Mouse (Mus musculus) midbrain, embryonic 13.5 days (tissue): ENCODE data around the gene Mrps7. TPM values are rescaled to one million over a fixed set of nuclear protein-coding genes. Genes with fewer than 3 reads are reported as not detected.
"Not testable (repeated sequence)": the region's sequence is repeated elsewhere in the genome, so short reads cannot be mapped to it uniquely, and the experiment has no call there.

Experiments used
- ATAC-seq: fragments of 200-750 bp; cut with Nextera tagmentation; 2 replicates; pipeline ENCODE4 v1.8.0; 2017; ENCODE audit warnings: mild to moderate bottlenecking, moderate TSS enrichment, moderate library complexity
- H3K27ac ChIP-seq: fragments of 300-500 bp; sonication (generic); 2 replicates; pipeline ENCODE4 v1.5.1; 2015; ENCODE audit warnings: inconsistent platforms, mild to moderate bottlenecking, moderate library complexity
- H3K27me3 ChIP-seq: fragments of 300-500 bp; sonication (generic); 2 replicates; pipeline ENCODE4 v1.6.1; 2015; ENCODE audit warnings: mild to moderate bottlenecking, inconsistent platforms
- H3K36me3 ChIP-seq: fragments of 300-500 bp; sonication (generic); 2 replicates; pipeline ENCODE4 v1.6.1; 2015; ENCODE audit warnings: mild to moderate bottlenecking, inconsistent platforms
- H3K4me1 ChIP-seq: fragments of 300-500 bp; sonication (generic); replicated peaks from 2 replicates; pipeline ENCODE4 v1.6.1; 2015; ENCODE audit warnings: inconsistent platforms
- H3K4me2 ChIP-seq: fragments of 300-500 bp; sonication (generic); replicated peaks from 2 replicates; pipeline ENCODE4 v1.6.1; 2015; ENCODE audit warnings: moderate library complexity, mild to moderate bottlenecking, inconsistent platforms
- H3K4me3 ChIP-seq: fragments of 300-500 bp; sonication (generic); replicated peaks from 2 replicates; pipeline ENCODE4 v1.5.1; 2015; ENCODE audit warnings: mild to moderate bottlenecking, inconsistent platforms
- H3K9ac ChIP-seq: fragments of 300-500 bp; sonication (generic); replicated peaks from 2 replicates; pipeline ENCODE4 v1.6.1; 2015; ENCODE audit warnings: mild to moderate bottlenecking, inconsistent platforms
- H3K9me3 ChIP-seq: fragments of 300-500 bp; sonication (generic); 2 replicates; pipeline ENCODE4 v1.6.1; 2016; ENCODE audit warnings: mild to moderate bottlenecking, inconsistent platforms
- WGBS: fragments of 180-500 bp; shearing (Covaris S2); methylation state at CpG from one replicate; pipeline ENCODE4 v1.1.7; 2015; 5-methylcytosine and 5-hydroxymethylcytosine counted together
- polyA plus RNA-seq: library from polyadenylated mRNA; unstranded; fragments of >200 nt; fragmentation: Nextera tagmentation; extraction: Ambion mirVana; gene quantifications from 2 replicates; pipeline ENCODE4 v1.2.1, GENCODE M21; 2015

The Mrps7 gene
- polyA plus RNA-seq, 1 experiment from 2014 or later = 78.8 TPM

DNA sequence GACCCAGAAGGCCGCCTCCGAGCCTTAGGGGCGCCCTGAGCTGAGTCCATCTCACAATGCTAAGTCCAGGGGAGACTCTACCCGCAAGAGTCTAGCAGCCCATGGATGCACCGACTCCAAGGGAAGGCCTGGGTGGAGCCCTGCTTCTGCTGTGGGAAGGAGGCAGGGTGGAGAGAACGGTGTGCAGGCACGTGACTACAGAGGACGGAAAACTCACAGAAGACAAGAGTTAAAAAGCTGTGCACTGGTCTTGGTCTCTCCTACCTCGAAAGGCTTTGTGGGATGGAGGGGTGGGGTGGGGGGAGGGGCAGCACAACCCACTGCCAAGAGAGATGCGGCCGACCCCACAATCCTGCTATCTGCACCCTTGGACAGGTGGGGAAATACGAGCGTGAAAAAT is 40.6 kb downstream of the Mrps7 start:
- 96% methylated on average over 13 of the region's 13 CpGs for WGBS

DNA sequence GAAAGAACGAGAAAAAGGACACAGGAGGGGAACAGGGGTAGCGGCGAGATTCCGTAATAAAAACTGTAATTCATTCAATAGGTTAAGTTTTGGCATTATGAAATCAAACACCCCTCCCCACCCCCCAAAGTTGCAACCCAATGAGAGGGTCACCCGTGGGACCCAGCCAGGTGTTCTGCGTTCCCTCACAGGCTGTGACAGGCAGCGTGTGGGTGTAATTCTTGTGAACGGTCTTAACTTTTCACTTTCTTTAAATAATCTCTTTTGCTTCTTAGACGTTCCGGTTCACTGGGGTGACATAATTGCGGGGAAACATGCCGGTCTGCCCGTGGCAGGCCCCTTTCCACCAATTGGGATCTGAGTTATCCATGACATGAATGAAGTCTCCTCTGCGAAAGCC is 41.8 kb downstream of the Mrps7 start:
- not testable (repeated sequence) for H3K9ac ChIP-seq, H3K4me2 ChIP-seq, H3K4me1 ChIP-seq, H3K27ac ChIP-seq, H3K9me3 ChIP-seq, H3K27me3 ChIP-seq, ATAC-seq, H3K4me3 ChIP-seq
- H3K36me3 ChIP-seq = peaks cover 39% of the 10 kb centered on the region
- WGBS = 88% methylated on average over 14 of the region's 14 CpGs

More for the DNA sequence above, 40.6 kb downstream of the Mrps7 start:
- Histone ChIP-seq H3K9ac (no peak overlapping the region), H3K4me1 (no peaks in the 10 kb centered on the region), H3K27me3 (no peaks in the 10 kb centered on the region), H3K4me3 (no peak overlapping the region), H3K4me2 (no peak overlapping the region), H3K27ac (no peak overlapping the region; the same call in 1 of the 2 replicates), H3K9me3 (no peaks in the 10 kb centered on the region), H3K36me3 (peaks cover 32% of the 10 kb centered on the region)
- no peak for ATAC-seq

DNA sequence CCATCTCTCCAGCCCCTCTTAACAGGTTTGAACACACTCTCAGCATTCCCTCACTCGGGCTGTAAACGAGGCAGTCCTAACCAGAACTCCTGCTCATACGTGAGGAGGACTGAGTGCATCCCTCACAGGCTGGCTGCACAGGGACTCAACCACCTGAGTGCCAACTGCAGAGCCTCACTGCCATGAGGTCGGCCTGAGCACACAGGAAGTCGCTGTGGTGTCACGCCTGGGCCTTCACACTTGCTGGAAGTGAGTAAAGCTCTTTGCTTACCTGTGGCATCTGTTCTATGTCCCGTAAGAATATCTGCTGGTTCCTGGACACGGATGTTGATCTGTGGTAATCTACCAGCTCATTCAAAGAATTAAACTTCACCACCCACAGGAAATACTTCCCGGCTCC is 42.7 kb downstream of the Mrps7 start:
- H3K4me2 ChIP-seq = no peak overlapping the region
- ATAC-seq = no peak
- H3K27ac ChIP-seq = no peak overlapping the region
- H3K4me1 ChIP-seq = peaks cover 8% of the 10 kb centered on the region
- H3K4me3 ChIP-seq = no peak overlapping the region
- no peaks in the 10 kb centered on the region for H3K27me3 ChIP-seq
- peaks cover 39% of the 10 kb centered on the region for H3K36me3 ChIP-seq
- no peaks in the 10 kb centered on the region for H3K9me3 ChIP-seq
- WGBS = 94% methylated on average over 9 of the region's 9 CpGs
- H3K9ac ChIP-seq = no peak overlapping the region

DNA sequence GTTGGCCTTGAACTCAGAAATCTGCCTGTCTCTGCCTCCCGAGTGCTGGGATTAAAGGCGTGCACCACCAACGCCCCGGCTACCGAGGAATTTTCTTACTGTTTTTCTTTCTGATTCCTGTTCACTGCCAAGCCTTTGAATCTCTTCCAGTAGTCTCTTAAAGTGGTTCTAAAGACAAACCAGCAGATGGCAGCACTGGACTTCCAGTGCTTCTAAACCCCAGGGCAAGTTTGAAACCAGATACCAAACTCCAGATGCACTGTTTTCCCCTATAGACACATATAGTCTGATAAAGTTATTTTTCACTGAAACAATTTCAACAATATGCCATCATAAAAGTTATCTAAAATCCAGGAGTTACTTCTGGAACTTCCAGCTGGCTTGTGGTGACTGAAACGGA is 43.7 kb downstream of the Mrps7 start:
- H3K27ac ChIP-seq = no peak overlapping the region
- H3K9ac ChIP-seq = no peak overlapping the region
- ATAC-seq = no peak
- H3K27me3 ChIP-seq = no peaks in the 10 kb centered on the region
- H3K4me2 ChIP-seq = no peak overlapping the region
- peaks cover 8% of the 10 kb centered on the region for H3K4me1 ChIP-seq
- peaks cover 39% of the 10 kb centered on the region for H3K36me3 ChIP-seq
- WGBS = 63% methylated on average over 6 of the region's 6 CpGs
- H3K4me3 ChIP-seq = no peak overlapping the region
- no peaks in the 10 kb centered on the region for H3K9me3 ChIP-seq

DNA sequence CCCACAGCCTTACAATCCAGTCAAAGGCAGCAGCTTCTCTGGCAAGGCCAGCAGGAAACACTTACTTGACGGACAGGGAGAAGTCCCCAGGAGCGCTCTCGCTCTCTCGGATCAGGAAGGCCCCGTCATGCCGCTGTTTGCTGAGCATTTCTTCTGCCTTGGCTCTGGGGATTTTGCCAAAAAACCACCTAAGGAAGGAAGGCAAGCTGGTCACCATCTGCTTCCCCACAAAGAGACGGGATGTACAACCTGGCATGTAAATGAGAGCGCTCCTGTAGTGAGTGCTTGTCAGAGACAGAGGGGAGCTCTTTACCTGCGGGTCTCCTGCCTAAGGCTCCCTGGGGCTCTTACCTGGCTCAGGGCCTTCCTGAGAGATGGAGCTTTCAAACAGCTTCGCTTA is 46.0 kb downstream of the Mrps7 start:
- no peak overlapping the region for H3K9ac ChIP-seq
- H3K4me2 ChIP-seq = no peak overlapping the region
- H3K4me3 ChIP-seq = no peak overlapping the region
- no peaks in the 10 kb centered on the region for H3K9me3 ChIP-seq
- H3K27me3 ChIP-seq = no peaks in the 10 kb centered on the region
- 0 out of 2 replicates have a peak overlapping the region, but pooled peaks have one; percentile 40 for H3K27ac ChIP-seq
- peaks cover 8% of the 10 kb centered on the region for H3K4me1 ChIP-seq
- ATAC-seq = no peak
- peaks cover 50% of the 10 kb centered on the region for H3K36me3 ChIP-seq
- 60% methylated on average over 10 of the region's 10 CpGs for WGBS

DNA sequence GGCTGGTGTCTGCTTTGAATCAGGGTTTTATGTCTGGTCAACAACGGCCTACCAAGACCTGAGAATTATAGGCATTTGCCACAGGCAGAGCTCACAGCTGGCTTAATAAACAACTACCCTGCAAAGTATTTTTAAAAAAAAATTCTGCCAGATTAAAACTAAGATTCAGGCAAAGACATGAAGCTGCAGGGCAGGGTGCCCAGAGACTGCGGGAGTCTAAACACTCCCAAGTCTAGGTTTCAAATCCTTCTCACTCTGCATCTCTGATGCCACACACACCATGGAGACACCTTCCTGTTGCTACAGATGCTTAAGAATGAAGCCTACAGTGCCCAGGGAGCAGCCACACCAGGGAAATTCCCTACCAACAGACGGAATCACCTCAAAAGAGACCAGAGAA is 48.0 kb downstream of the Mrps7 start:
- H3K4me3 ChIP-seq = no peak overlapping the region
- no peaks in the 10 kb centered on the region for H3K9me3 ChIP-seq
- H3K27me3 ChIP-seq = no peaks in the 10 kb centered on the region
- H3K4me1 ChIP-seq = peaks cover 8% of the 10 kb centered on the region
- ATAC-seq = no peak
- WGBS = 94% methylated on average over 3 of the region's 3 CpGs
- no peak overlapping the region for H3K4me2 ChIP-seq
- peaks cover 34% of the 10 kb centered on the region for H3K36me3 ChIP-seq
- H3K9ac ChIP-seq = no peak overlapping the region
- no peak overlapping the region for H3K27ac ChIP-seq

DNA sequence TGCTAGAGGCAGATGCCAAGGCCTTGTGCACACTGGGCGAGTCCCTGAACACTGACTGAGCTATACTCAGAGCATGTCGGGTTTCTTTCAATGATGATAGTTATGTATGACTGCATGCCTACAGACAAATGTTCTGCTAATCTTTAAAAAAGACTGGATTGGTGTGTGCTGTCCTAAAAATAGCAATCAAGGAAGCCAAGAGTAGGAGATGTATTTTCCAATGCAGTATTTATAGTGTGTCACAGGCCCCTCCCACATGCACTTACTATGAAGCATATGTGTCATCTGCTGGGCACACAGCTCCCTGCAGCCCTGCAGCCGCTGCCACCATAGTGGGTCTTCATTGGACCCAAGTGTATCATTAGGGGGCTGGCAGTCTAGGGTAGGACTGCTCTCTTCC is 49.5 kb downstream of the Mrps7 start:
- peaks cover 28% of the 10 kb centered on the region for H3K36me3 ChIP-seq
- H3K9me3 ChIP-seq = no peaks in the 10 kb centered on the region
- no peak overlapping the region for H3K27ac ChIP-seq
- no peak for ATAC-seq
- peaks cover 8% of the 10 kb centered on the region for H3K4me1 ChIP-seq
- no peaks in the 10 kb centered on the region for H3K27me3 ChIP-seq
- no peak overlapping the region for H3K4me3 ChIP-seq
- H3K4me2 ChIP-seq = no peak overlapping the region
- no peak overlapping the region for H3K9ac ChIP-seq
- WGBS = 94% methylated on average over 3 of the region's 3 CpGs

DNA sequence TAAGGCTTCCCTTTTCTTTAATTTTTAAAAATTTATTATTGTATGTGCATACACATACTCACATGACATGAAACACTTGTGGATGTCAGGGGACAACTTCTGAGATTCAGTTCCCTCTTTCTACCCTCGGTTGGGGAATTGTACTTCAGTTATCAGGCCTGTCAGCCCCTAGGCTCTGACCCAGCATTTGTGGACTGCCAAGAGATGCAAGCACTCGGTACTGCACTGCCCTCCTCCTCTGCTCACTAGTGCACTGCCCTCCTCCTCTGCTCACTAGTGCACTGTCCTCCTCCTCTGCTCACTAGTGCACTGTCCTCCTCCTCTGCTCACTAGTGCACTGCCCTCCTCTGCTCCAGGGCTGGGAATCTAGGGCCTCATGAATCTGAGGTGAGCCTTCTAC is 50.4 kb downstream of the Mrps7 start:
- no peak overlapping the region for H3K27ac ChIP-seq
- H3K4me1 ChIP-seq = peaks cover 8% of the 10 kb centered on the region
- no peak for ATAC-seq
- no peaks in the 10 kb centered on the region for H3K27me3 ChIP-seq
- H3K4me3 ChIP-seq = no peak overlapping the region
- peaks cover 28% of the 10 kb centered on the region for H3K36me3 ChIP-seq
- no peaks in the 10 kb centered on the region for H3K9me3 ChIP-seq
- no peak overlapping the region for H3K9ac ChIP-seq
- H3K4me2 ChIP-seq = no peak overlapping the region
- 92% methylated on average over 2 of the region's 2 CpGs for WGBS

Other genes with a start within 250 kb of the Mrps7 start
- gene Hid1, start 236.2 kb upstream of the Mrps7 start, polyA plus RNA-seq = 47.4 and 48.0 TPM in 2 replicates
- gene Cdr2l, start 222.0 kb upstream of the Mrps7 start, polyA plus RNA-seq = 23.0 and 27.1 TPM in 2 replicates
- 226 and 244 TPM in 2 replicates for gene Mrpl58, start 200.2 kb upstream of the Mrps7 start, polyA plus RNA-seq
- gene Atp5h, start 184.0 kb upstream of the Mrps7 start, polyA plus RNA-seq = 948 and 970 TPM in 2 replicates
- 14.6 and 25.3 TPM in 2 replicates for gene Kctd2, start 183.8 kb upstream of the Mrps7 start, polyA plus RNA-seq
- gene Trim80, start 163.4 kb upstream of the Mrps7 start, polyA plus RNA-seq = not detected in 2 replicates
- 0.09 and 0.13 TPM in 2 replicates for gene Slc16a5, start 141.5 kb upstream of the Mrps7 start, polyA plus RNA-seq
- 17.4 and 17.8 TPM in 2 replicates for gene Armc7, start 128.3 kb upstream of the Mrps7 start, polyA plus RNA-seq
- 90.2 and 96.5 TPM in 2 replicates for gene Nt5c, start 112.1 kb upstream of the Mrps7 start, polyA plus RNA-seq
- 1,462 and 1,532 TPM in 2 replicates for gene Jpt1, start 89.5 kb upstream of the Mrps7 start, polyA plus RNA-seq
- 1,358 and 1,460 TPM in 2 replicates for gene Sumo2, start 67.6 kb upstream of the Mrps7 start, polyA plus RNA-seq
- gene Nup85, start 39.5 kb upstream of the Mrps7 start, polyA plus RNA-seq = 130 TPM in 2 replicates
- gene Gga3, start 126 bp downstream of the Mrps7 start, polyA plus RNA-seq = 31.8 and 38.1 TPM in 2 replicates
- 8.8 and 10.5 TPM in 2 replicates for gene Mif4gd, start 9.0 kb downstream of the Mrps7 start, polyA plus RNA-seq
- 32.6 and 35.4 TPM in 2 replicates for gene Slc25a19, start 24.4 kb downstream of the Mrps7 start, polyA plus RNA-seq
- 165 and 176 TPM in 2 replicates for gene Grb2, start 104.7 kb downstream of the Mrps7 start, polyA plus RNA-seq
- 29.9 and 31.0 TPM in 2 replicates for gene Tmem94, start 161.5 kb downstream of the Mrps7 start, polyA plus RNA-seq
- 10.3 and 12.3 TPM in 2 replicates for gene Caskin2, start 209.7 kb downstream of the Mrps7 start, polyA plus RNA-seq
- gene Tsen54, start 210.8 kb downstream of the Mrps7 start, polyA plus RNA-seq = 24.8 and 25.8 TPM in 2 replicates
- gene Llgl2, start 220.1 kb downstream of the Mrps7 start, polyA plus RNA-seq = 0.66 and 0.76 TPM in 2 replicates